ENCODE assay signal across 12 mouse cellular contexts in genomic region chr11:43559515-43560292, GRCm38 (mm10). TPM values are rescaled to one million over a fixed set of nuclear protein-coding genes. Genes with fewer than 3 reads are reported as not detected.
DNase-seq lines count a peak whose midpoint lies in the region; ATAC-seq and TF ChIP-seq lines count a peak whose summit lies in the region.
"Had no signal": no experiment of that assay in that cellular context is flagged by ENCODE, and none has a peak within 500 bp of the region (broad histone marks: within the 10 kb centered on the region; RNA-seq: fewer than 3 reads in every experiment).

No protein-coding gene starts in this region.

- no peak for DNase-seq in heart, adult 9 months (ENCODE audit: low spot score in 2 of 2)
- no peak for DNase-seq in embryonic facial prominence, embryonic 11.5 days (ENCODE audit: low spot score)
- DNase-seq in natural killer cell, adult 2 months (ENCODE audit: low spot score in 2 of 2): no peak
- no peak for DNase-seq in stomach, postnatal 0 days (ENCODE audit: low spot score)
- DNase-seq in urinary bladder, postnatal 4 days (ENCODE audit: low spot score in 2 of 2): no peak
- DNase-seq: adrenal gland, postnatal 14 days; kidney, adult 9 months had no signal

- H3K9me3 ChIP-seq in heart, embryonic 15.5 days (replicated peaks): no peaks in the 10 kb centered on the region
- no peaks in the 10 kb centered on the region for H3K9me3 ChIP-seq in embryonic facial prominence, embryonic 11.5 days (replicated peaks; ENCODE audit: control insufficient read depth, low read length)
- no peaks in the 10 kb centered on the region for H3K9me3 ChIP-seq in hindbrain, embryonic 15.5 days
- no peaks in the 10 kb centered on the region for H3K9me3 ChIP-seq in midbrain, embryonic 13.5 days
- H3K9me3 ChIP-seq in stomach, postnatal 0 days (ENCODE audit: control insufficient read depth, low read length): no peaks in the 10 kb centered on the region

- H3K27ac ChIP-seq in heart, embryonic 15.5 days: peak overlapping the region; percentile 66
- peak overlapping the region; percentile 16 for H3K27ac ChIP-seq in embryonic facial prominence, embryonic 11.5 days (replicated peaks; ENCODE audit: low read depth, low read length)
- H3K27ac ChIP-seq in hindbrain, embryonic 15.5 days (replicated peaks): 0 out of 2 replicates have a peak overlapping the region, but pooled peaks have one; percentile 13
- H3K27ac ChIP-seq in midbrain, embryonic 13.5 days: peak overlapping the region; percentile 81
- no peak overlapping the region for H3K27ac ChIP-seq in stomach, postnatal 0 days (replicated peaks)
- H3K27ac ChIP-seq: macrophage had no signal

- TF ChIP-seq CTCF in stomach, postnatal 0 days (IDR thresholded peaks at IDR 0.05; ENCODE audit: low read depth): no peak

- no peak overlapping the region for H3K9ac ChIP-seq in heart, embryonic 15.5 days
- H3K9ac ChIP-seq in embryonic facial prominence, embryonic 11.5 days (replicated peaks; ENCODE audit: low read length): no peak overlapping the region
- no peak overlapping the region for H3K9ac ChIP-seq in hindbrain, embryonic 15.5 days
- H3K9ac ChIP-seq in midbrain, embryonic 13.5 days (replicated peaks): 0 out of 2 replicates have a peak overlapping the region, but pooled peaks have one; percentile 46
- H3K9ac ChIP-seq in stomach, postnatal 0 days (ENCODE audit: low read length): no peak overlapping the region

- no peaks in the 10 kb centered on the region for H3K27me3 ChIP-seq in heart, embryonic 15.5 days
- H3K27me3 ChIP-seq in embryonic facial prominence, embryonic 11.5 days (ENCODE audit: control insufficient read depth, insufficient read depth, low read length): no peaks in the 10 kb centered on the region
- no peaks in the 10 kb centered on the region for H3K27me3 ChIP-seq in hindbrain, embryonic 15.5 days
- no peaks in the 10 kb centered on the region for H3K27me3 ChIP-seq in midbrain, embryonic 13.5 days
- no peaks in the 10 kb centered on the region for H3K27me3 ChIP-seq in stomach, postnatal 0 days (ENCODE audit: control insufficient read depth, insufficient read depth, low read length)
- H3K27me3 ChIP-seq: CH12.LX had no signal

- 7% methylated on average over 6 of the region's 6 CpGs for WGBS in heart, embryonic 15.5 days
- 11% methylated on average over 5 of the region's 6 CpGs for WGBS in embryonic facial prominence, embryonic 11.5 days
- 10% methylated on average over 6 of the region's 6 CpGs for WGBS in hindbrain, embryonic 15.5 days
- 5% methylated on average over 6 of the region's 6 CpGs for WGBS in midbrain, embryonic 13.5 days
- WGBS in stomach, postnatal 0 days: 35% methylated on average over 6 of the region's 6 CpGs

- 0 out of 2 replicates have a peak, but pooled peaks have one; percentile 21 for ATAC-seq in heart, embryonic 15.5 days (replicated peaks; ENCODE audit: insufficient number of reproducible peaks, insufficient read depth, low FRiP score, low read depth)
- ATAC-seq in embryonic facial prominence, embryonic 11.5 days (replicated peaks; ENCODE audit: insufficient number of reproducible peaks, low FRiP score, low TSS enrichment, low read depth): peak; percentile 75
- ATAC-seq in hindbrain, embryonic 15.5 days (ENCODE audit: low FRiP score, low read depth): no peak
- ATAC-seq in midbrain, embryonic 13.5 days: peak; percentile 69
- no peak for ATAC-seq in stomach, postnatal 0 days (ENCODE audit: low FRiP score, low TSS enrichment)

- peaks cover 21% of the 10 kb centered on the region for H3K36me3 ChIP-seq in heart, embryonic 15.5 days
- H3K36me3 ChIP-seq in embryonic facial prominence, embryonic 11.5 days (replicated peaks; ENCODE audit: control insufficient read depth, insufficient read depth, low read depth, low read length): peaks cover 2% of the 10 kb centered on the region; the same call in 1 of the 2 replicates
- no peaks in the 10 kb centered on the region for H3K36me3 ChIP-seq in hindbrain, embryonic 15.5 days
- peaks cover 28% of the 10 kb centered on the region for H3K36me3 ChIP-seq in midbrain, embryonic 13.5 days
- 0 out of 2 replicates have a peak, but pooled peaks cover 2% of the 10 kb centered on the region for H3K36me3 ChIP-seq in stomach, postnatal 0 days (ENCODE audit: control insufficient read depth, insufficient read depth, low read length)

- H3K4me2 ChIP-seq in heart, embryonic 15.5 days: no peak overlapping the region
- H3K4me2 ChIP-seq in embryonic facial prominence, embryonic 11.5 days (ENCODE audit: low read depth, low read length): no peak overlapping the region
- no peak overlapping the region for H3K4me2 ChIP-seq in hindbrain, embryonic 15.5 days
- H3K4me2 ChIP-seq in midbrain, embryonic 13.5 days (replicated peaks): no peak overlapping the region
- no peak overlapping the region for H3K4me2 ChIP-seq in stomach, postnatal 0 days (replicated peaks; ENCODE audit: low read depth)

- H3K4me3 ChIP-seq in heart, embryonic 15.5 days: no peak overlapping the region
- H3K4me3 ChIP-seq in embryonic facial prominence, embryonic 11.5 days (ENCODE audit: low read depth, low read length): no peak overlapping the region
- no peak overlapping the region for H3K4me3 ChIP-seq in hindbrain, embryonic 15.5 days
- no peak overlapping the region for H3K4me3 ChIP-seq in midbrain, embryonic 13.5 days (replicated peaks)
- no peak overlapping the region for H3K4me3 ChIP-seq in stomach, postnatal 0 days (ENCODE audit: low read depth, low read length)

- H3K4me1 ChIP-seq in heart, embryonic 15.5 days (replicated peaks): peaks cover 37% of the 10 kb centered on the region
- H3K4me1 ChIP-seq in embryonic facial prominence, embryonic 11.5 days (ENCODE audit: control insufficient read depth, insufficient read depth, low read length): no peaks in the 10 kb centered on the region
- peaks cover 5% of the 10 kb centered on the region; the same call in 1 of the 2 replicates for H3K4me1 ChIP-seq in hindbrain, embryonic 15.5 days (replicated peaks)
- peaks cover 31% of the 10 kb centered on the region for H3K4me1 ChIP-seq in midbrain, embryonic 13.5 days (replicated peaks)
- H3K4me1 ChIP-seq in stomach, postnatal 0 days (replicated peaks; ENCODE audit: control insufficient read depth, insufficient read depth): no peaks in the 10 kb centered on the region

- no peak for TF ChIP-seq EP300 in stomach, postnatal 0 days (optimal IDR thresholded peaks at IDR 0.05)

RNA-seq across cellular contexts. Expression of gene 4933415A04Rik, which starts 27.1 kb away (rescaled TPM):
- polyA plus RNA-seq in heart, embryonic 15.5 days (2015; fragmentation: Nextera tagmentation; extraction: Ambion mirVana): 4.6 and 5.4 TPM in 2 replicates
- polyA plus RNA-seq in embryonic facial prominence, embryonic 11.5 days (2014; fragmentation: Nextera tagmentation; extraction: Ambion mirVana): 6.5 and 7.9 TPM in 2 replicates
- polyA plus RNA-seq in hindbrain, embryonic 15.5 days (2015; fragmentation: Nextera tagmentation; extraction: Ambion mirVana): 3.4 and 3.8 TPM in 2 replicates
- 6.6 and 7.2 TPM in 2 replicates for polyA plus RNA-seq in midbrain, embryonic 13.5 days (2015; fragmentation: Nextera tagmentation; extraction: Ambion mirVana)
- 2.4 TPM in 2 replicates for polyA plus RNA-seq in stomach, postnatal 0 days (2015; fragmentation: Nextera tagmentation; extraction: Ambion mirVana)
- polyA plus RNA-seq: macrophage had no signal

RNA-seq across cellular contexts. Expression of gene Ccnjl, which starts 31.1 kb away (rescaled TPM):
- 20.2 and 21.0 TPM in 2 replicates for polyA plus RNA-seq in heart, embryonic 15.5 days (2015; fragmentation: Nextera tagmentation; extraction: Ambion mirVana)
- 28.0 and 30.0 TPM in 2 replicates for polyA plus RNA-seq in embryonic facial prominence, embryonic 11.5 days (2014; fragmentation: Nextera tagmentation; extraction: Ambion mirVana)
- polyA plus RNA-seq in hindbrain, embryonic 15.5 days (2015; fragmentation: Nextera tagmentation; extraction: Ambion mirVana): 12.3 and 13.2 TPM in 2 replicates
- 20.9 and 24.2 TPM in 2 replicates for polyA plus RNA-seq in midbrain, embryonic 13.5 days (2015; fragmentation: Nextera tagmentation; extraction: Ambion mirVana)
- 5.2 and 5.5 TPM in 2 replicates for polyA plus RNA-seq in stomach, postnatal 0 days (2015; fragmentation: Nextera tagmentation; extraction: Ambion mirVana)

RNA-seq across cellular contexts. Expression of gene Fabp6, which starts 41.6 kb away (rescaled TPM):
- not detected in 2 replicates for polyA plus RNA-seq in heart, embryonic 15.5 days (2015; fragmentation: Nextera tagmentation; extraction: Ambion mirVana)
- not detected in 2 replicates for polyA plus RNA-seq in embryonic facial prominence, embryonic 11.5 days (2014; fragmentation: Nextera tagmentation; extraction: Ambion mirVana)
- not detected in 2 replicates for polyA plus RNA-seq in hindbrain, embryonic 15.5 days (2015; fragmentation: Nextera tagmentation; extraction: Ambion mirVana)
- polyA plus RNA-seq in midbrain, embryonic 13.5 days (2015; fragmentation: Nextera tagmentation; extraction: Ambion mirVana): not detected in 2 replicates
- 5.9 and 7.6 TPM in 2 replicates for polyA plus RNA-seq in stomach, postnatal 0 days (2015; fragmentation: Nextera tagmentation; extraction: Ambion mirVana)
- polyA plus RNA-seq: macrophage had no signal

Comparison
In these comparisons a context has a peak if more than half of its experiments do, and no peak if none do; other contexts are left out.
1. ATAC-seq: peak in heart, embryonic 15.5 days (single experiment), embryonic facial prominence, embryonic 11.5 days (single experiment) and midbrain, embryonic 13.5 days (single experiment); none in hindbrain, embryonic 15.5 days (single experiment) and stomach, postnatal 0 days (single experiment).